Mouse (Mus musculus): ENCODE results near the gene Rin3. TPM values are rescaled to one million over a fixed set of nuclear protein-coding genes. Genes with fewer than 3 reads are reported as not detected.

Gene Rin3
- polyA plus RNA-seq, 1 experiment from 2014 or later = 15.4 TPM

- Histone ChIP-seq H3K27ac (ENCODE audit: low read depth) (no peak overlapping the region), H3K4me3 (ENCODE audit: low read depth, low read length) (no peak overlapping the region), H3K36me3 (ENCODE audit: insufficient read depth) (peaks cover 5% of the 10 kb centered on the region; the same call in 1 of the 2 replicates), H3K4me2 (no peak overlapping the region), H3K27me3 (ENCODE audit: insufficient read depth, low read length) (no peaks in the 10 kb centered on the region), H3K9ac (no peak overlapping the region), H3K4me1 (ENCODE audit: insufficient read depth) (no peaks in the 10 kb centered on the region), H3K9me3 (ENCODE audit: low read depth, low read length) (no peaks in the 10 kb centered on the region)
- DNase-seq = no peak
- no peak for TF ChIP-seq CTCF (IDR thresholded peaks at IDR 0.05; ENCODE audit: low read depth)
- 81% methylated on average over 4 of the region's 4 CpGs for WGBS
- no peak for ATAC-seq (ENCODE audit: insufficient read depth)
Observed at GRCm38 (mm10) chr12:102430228-102430627, 147.4 kb downstream of the Rin3 start.

DNA sequence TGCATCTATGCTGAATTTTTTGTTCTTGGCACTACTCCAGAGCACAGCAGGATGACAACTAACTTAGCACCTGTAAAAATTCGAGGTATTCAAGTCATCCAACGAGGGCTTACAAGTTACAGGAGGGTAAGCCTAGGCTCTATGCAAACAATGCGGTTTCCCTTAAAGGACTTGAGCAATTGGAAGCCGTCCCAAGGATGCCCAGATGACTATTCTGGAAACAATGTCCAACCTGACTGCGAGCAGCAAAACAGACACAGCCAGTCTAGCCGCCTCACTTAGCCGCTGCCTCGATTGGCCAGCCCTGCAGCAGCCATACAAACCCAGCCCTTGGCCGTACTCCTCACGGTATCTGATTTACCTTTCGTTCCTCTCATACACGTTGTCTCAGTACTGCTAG is 149.4 kb downstream of the Rin3 start:
- WGBS = 74% methylated on average over 12 of the region's 12 CpGs
- no peak for DNase-seq
- H3K9ac ChIP-seq = no peak overlapping the region
- no peaks in the 10 kb centered on the region for H3K36me3 ChIP-seq (ENCODE audit: insufficient read depth)
- no peak overlapping the region for H3K4me3 ChIP-seq (ENCODE audit: low read depth, low read length)
- H3K27me3 ChIP-seq (ENCODE audit: insufficient read depth, low read length) = no peaks in the 10 kb centered on the region
- no peaks in the 10 kb centered on the region for H3K4me1 ChIP-seq (ENCODE audit: insufficient read depth)
- H3K27ac ChIP-seq (ENCODE audit: low read depth) = no peak overlapping the region
- TF ChIP-seq CTCF (IDR thresholded peaks at IDR 0.05; ENCODE audit: low read depth) = no peak
- ATAC-seq (ENCODE audit: insufficient read depth) = no peak
- H3K4me2 ChIP-seq = no peak overlapping the region
- no peaks in the 10 kb centered on the region for H3K9me3 ChIP-seq (ENCODE audit: low read depth, low read length)

- H3K4me1 ChIP-seq (ENCODE audit: insufficient read depth) = peaks cover 4% of the 10 kb centered on the region; the same call in 1 of the 2 replicates
- no peak for TF ChIP-seq CTCF (IDR thresholded peaks at IDR 0.05; ENCODE audit: low read depth)
- no peaks in the 10 kb centered on the region for H3K9me3 ChIP-seq (ENCODE audit: low read depth, low read length)
- H3K36me3 ChIP-seq (ENCODE audit: insufficient read depth) = no peaks in the 10 kb centered on the region
- DNase-seq (no peak), ATAC-seq (ENCODE audit: insufficient read depth) (no peak)
- 86% methylated on average over 4 of the region's 4 CpGs for WGBS
- H3K4me3 ChIP-seq (ENCODE audit: low read depth, low read length) = no peak overlapping the region
- H3K4me2 ChIP-seq = no peak overlapping the region
- no peaks in the 10 kb centered on the region for H3K27me3 ChIP-seq (ENCODE audit: insufficient read depth, low read length)
- no peak overlapping the region for H3K9ac ChIP-seq
- H3K27ac ChIP-seq (ENCODE audit: low read depth) = no peak overlapping the region
Observed at GRCm38 (mm10) chr12:102434107-102434506, 151.3 kb downstream of the Rin3 start.

- WGBS = 60% methylated on average over 10 of the region's 10 CpGs
- Histone ChIP-seq H3K27ac (ENCODE audit: low read depth) (no peak overlapping the region), H3K4me2 (peak overlapping the region; percentile 15; the same call in 1 of the 2 replicates), H3K9me3 (ENCODE audit: low read depth, low read length) (no peaks in the 10 kb centered on the region), H3K27me3 (ENCODE audit: insufficient read depth, low read length) (no peaks in the 10 kb centered on the region), H3K9ac (no peak overlapping the region), H3K4me3 (ENCODE audit: low read depth, low read length) (no peak overlapping the region), H3K4me1 (ENCODE audit: insufficient read depth) (peaks cover 4% of the 10 kb centered on the region; the same call in 1 of the 2 replicates), H3K36me3 (ENCODE audit: insufficient read depth) (no peaks in the 10 kb centered on the region)
- TF ChIP-seq CTCF (IDR thresholded peaks at IDR 0.05; ENCODE audit: low read depth) = no peak
- ATAC-seq (ENCODE audit: insufficient read depth) (no peak), DNase-seq (peak; percentile 23)
Observed at GRCm38 (mm10) chr12:102436939-102437526, 154.2 kb downstream of the Rin3 start.

DNA sequence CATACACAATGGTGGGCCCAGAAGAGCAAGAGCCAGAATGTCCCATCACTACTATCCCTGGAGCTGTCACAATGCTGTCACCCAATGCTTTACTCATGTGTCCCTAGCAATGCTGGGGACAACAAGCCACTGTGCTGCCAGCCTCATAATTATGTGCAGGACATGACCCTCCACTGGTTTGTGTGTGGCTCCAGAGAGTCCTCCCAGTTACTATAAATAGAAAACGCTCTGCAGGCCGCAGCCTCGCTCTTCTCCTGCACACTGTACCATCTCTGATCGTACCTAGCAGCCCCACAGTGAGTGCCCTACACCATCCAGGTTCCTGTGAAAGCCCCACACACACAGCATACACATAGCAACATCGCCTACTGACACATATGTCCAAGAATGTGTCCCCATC is 155.1 kb downstream of the Rin3 start:
- H3K9me3 ChIP-seq (ENCODE audit: low read depth, low read length) = no peaks in the 10 kb centered on the region
- peak; percentile 69 for DNase-seq
- no peaks in the 10 kb centered on the region for H3K36me3 ChIP-seq (ENCODE audit: insufficient read depth)
- ATAC-seq (ENCODE audit: insufficient read depth) = peak; percentile 12; the same call in 1 of the 2 replicates
- H3K9ac ChIP-seq = peak overlapping the region; percentile 28; the same call in 1 of the 2 replicates
- WGBS = 58% methylated on average over 5 of the region's 5 CpGs
- peak overlapping the region; percentile 61; the same call in 1 of the 2 replicates for H3K4me3 ChIP-seq (ENCODE audit: low read depth, low read length)
- no peaks in the 10 kb centered on the region for H3K27me3 ChIP-seq (ENCODE audit: insufficient read depth, low read length)
- no peak for TF ChIP-seq CTCF (IDR thresholded peaks at IDR 0.05; ENCODE audit: low read depth)
- peak overlapping the region; percentile 83 for H3K4me2 ChIP-seq
- peaks cover 4% of the 10 kb centered on the region; the same call in 1 of the 2 replicates for H3K4me1 ChIP-seq (ENCODE audit: insufficient read depth)
- H3K27ac ChIP-seq (ENCODE audit: low read depth) = peak overlapping the region; percentile 51; the same call in 1 of the 2 replicates

DNA sequence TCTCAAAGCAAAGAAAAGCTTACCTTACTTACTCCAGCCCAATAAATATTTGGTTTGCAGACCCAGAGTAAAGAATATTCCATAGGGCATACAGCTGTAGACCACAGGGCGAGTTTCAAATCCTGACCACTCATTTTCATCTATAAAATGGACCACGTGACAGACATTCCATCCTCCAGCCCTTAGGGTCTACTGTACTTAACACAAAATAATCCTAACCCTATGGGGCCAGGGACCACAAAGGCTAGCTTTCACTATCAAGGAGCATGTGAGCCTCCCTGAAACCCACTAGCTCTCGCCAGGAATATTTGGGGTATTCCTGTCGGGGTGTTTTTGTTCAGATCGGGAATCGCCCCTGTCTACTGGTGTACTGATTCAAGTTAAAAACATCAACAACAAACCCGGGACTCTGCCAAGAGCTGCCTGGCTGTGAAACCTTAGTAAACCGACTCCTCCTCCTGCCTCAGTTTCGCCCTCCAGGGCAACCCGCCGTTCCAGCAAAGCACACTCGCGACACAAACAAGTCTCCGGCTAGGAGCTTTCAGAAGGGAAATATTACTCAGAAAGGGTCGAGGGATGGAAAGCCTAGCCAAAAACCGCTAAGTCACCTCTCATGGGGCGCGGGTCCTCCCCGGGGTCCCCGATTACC is 156.3 kb downstream of the Rin3 start:
- peak; percentile 9 for ATAC-seq (ENCODE audit: insufficient read depth)
- no peaks in the 10 kb centered on the region for H3K27me3 ChIP-seq (ENCODE audit: insufficient read depth, low read length)
- WGBS = 2% methylated on average over 20 of the region's 20 CpGs
- peak overlapping the region; percentile 61 for H3K4me3 ChIP-seq (ENCODE audit: low read depth, low read length)
- H3K4me1 ChIP-seq (ENCODE audit: insufficient read depth) = peaks cover 4% of the 10 kb centered on the region; the same call in 1 of the 2 replicates
- TF ChIP-seq CTCF (IDR thresholded peaks at IDR 0.05; ENCODE audit: low read depth) = no peak
- peak overlapping the region; percentile 9; the same call in 1 of the 2 replicates for H3K27ac ChIP-seq (ENCODE audit: low read depth)
- DNase-seq = no peak
- no peaks in the 10 kb centered on the region for H3K9me3 ChIP-seq (ENCODE audit: low read depth, low read length)
- peak overlapping the region; percentile 83 for H3K4me2 ChIP-seq
- H3K9ac ChIP-seq = peak overlapping the region; percentile 67
- no peaks in the 10 kb centered on the region for H3K36me3 ChIP-seq (ENCODE audit: insufficient read depth)

DNA sequence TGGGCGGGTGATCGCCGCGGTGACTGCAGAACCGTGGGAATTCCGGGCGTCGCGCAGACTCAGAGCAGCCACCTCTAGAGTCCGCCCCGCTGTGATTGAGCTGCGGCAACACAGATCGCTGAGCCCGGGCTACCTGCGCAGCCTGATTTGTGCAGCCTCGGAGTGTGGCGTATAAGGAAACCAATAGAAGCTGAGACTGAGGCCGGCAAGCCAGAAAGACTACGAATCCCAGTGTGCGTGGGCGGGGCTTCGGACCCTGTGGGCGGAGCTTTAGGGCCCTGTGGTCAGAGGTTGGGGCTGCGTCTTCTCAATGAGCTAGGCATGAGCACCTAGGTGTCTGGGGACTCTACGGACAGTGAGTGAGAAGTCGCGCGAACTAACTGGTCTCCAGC is 156.8 kb downstream of the Rin3 start, which contains the start of gene Lgmn:
Gene Lgmn, minus strand, starts transcription at position 182 of the 392 bp plus-strand sequence.
- Histone ChIP-seq H3K4me3 (ENCODE audit: low read depth, low read length) (peak within 1 kb of the TSS; percentile 61), H3K27me3 (ENCODE audit: insufficient read depth, low read length) (no peaks in the 10 kb centered on the region), H3K9ac (peak within 1 kb of the TSS; percentile 67), H3K4me2 (peak within 1 kb of the TSS; percentile 83), H3K9me3 (ENCODE audit: low read depth, low read length) (no peaks in the 10 kb centered on the region), H3K27ac (ENCODE audit: low read depth) (peak within 1 kb of the TSS; percentile 9), H3K36me3 (ENCODE audit: insufficient read depth) (no peaks in the 10 kb centered on the region), H3K4me1 (ENCODE audit: insufficient read depth) (peaks cover 4% of the 10 kb centered on the region; the same call in 1 of the 2 replicates)
- ATAC-seq (ENCODE audit: insufficient read depth) = peak; percentile 99
- TF ChIP-seq CTCF (IDR thresholded peaks at IDR 0.05; ENCODE audit: low read depth) = no peak; the same call in 1 of the 2 replicates
- under 1% methylated on average over 28 of the region's 28 CpGs for WGBS
- DNase-seq = peak; percentile 99

Other genes starting within 250 kb of the Rin3 start
- gene Slc24a4, start 154.3 kb upstream of the Rin3 start, polyA plus RNA-seq (2014; fragmentation: Nextera tagmentation; extraction: Ambion mirVana) = 0.89 and 1.1 TPM in 2 replicates
- 104 and 108 TPM in 2 replicates for gene Lgmn, start 156.8 kb downstream of the Rin3 start, polyA plus RNA-seq (2014; fragmentation: Nextera tagmentation; extraction: Ambion mirVana)
- 29.4 and 33.9 TPM in 2 replicates for gene Golga5, start 186.1 kb downstream of the Rin3 start, polyA plus RNA-seq (2014; fragmentation: Nextera tagmentation; extraction: Ambion mirVana)